Mouse (Mus musculus): ENCODE data around the gene Arhgef7. TPM values are rescaled to one million over a fixed set of nuclear protein-coding genes. Genes with fewer than 3 reads are reported as not detected.

Gene Arhgef7
- polyA plus RNA-seq, 1 experiment: 44.5 TPM

DNA sequence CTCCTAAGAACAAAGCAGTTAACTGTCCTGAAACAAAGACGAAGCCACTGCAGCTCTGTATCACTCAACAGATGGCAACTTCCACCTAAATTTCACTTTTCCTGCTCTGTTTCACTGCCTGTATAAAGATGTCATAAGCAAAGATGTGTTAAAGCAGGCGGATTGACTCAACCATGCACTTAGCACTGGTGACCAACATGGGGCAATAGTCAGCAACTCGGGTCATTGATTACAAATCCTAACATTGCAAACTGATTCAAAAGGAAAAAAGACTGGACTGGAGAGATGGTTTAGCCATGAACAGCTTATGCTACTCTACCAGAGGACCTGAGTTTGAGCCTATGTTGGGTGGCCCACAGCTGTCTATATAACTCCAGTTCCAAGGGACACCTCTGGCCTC lies 18.0 kb upstream of the Arhgef7 start:
- peaks cover 9% of the 10 kb centered on the region for H3K9me3 ChIP-seq
- no peak for TF ChIP-seq GATA1 (IDR thresholded peaks at IDR 0.05; ENCODE audit: borderline replicate concordance, low read length)
- TF ChIP-seq FLI1 (IDR thresholded peaks at IDR 0.05; ENCODE audit: low read length): no peak
- no peaks in the 10 kb centered on the region for H3K4me1 ChIP-seq
- H3K27me3 ChIP-seq (replicated peaks): peaks cover 54% of the 10 kb centered on the region
- no peak overlapping the region for H3K4me3 ChIP-seq (replicated peaks)
- H3K36me3 ChIP-seq (replicated peaks; ENCODE audit: low read length): no peaks in the 10 kb centered on the region

DNA sequence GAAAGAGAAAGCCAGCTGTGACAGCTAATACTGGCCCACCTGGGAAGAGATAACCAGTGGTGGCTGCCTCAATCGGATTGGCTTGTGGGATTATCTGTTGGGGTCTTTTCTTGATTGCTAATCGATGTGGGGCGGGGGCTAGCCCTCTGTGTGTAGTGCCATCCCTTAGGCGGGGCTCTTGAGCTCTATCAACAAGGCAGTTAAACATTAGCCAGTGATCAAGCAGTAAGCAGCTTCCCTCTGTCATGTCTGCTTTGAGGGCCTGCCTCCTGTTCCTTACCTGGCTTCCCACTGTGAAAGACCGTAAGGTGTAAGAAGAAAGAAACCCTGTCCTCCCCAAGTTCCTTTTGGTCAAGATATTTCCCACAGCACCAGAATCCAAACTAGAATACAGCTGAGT lies 17.1 kb upstream of the Arhgef7 start:
- no peak for TF ChIP-seq GATA1 (IDR thresholded peaks at IDR 0.05; ENCODE audit: borderline replicate concordance, low read length)
- TF ChIP-seq FLI1 (IDR thresholded peaks at IDR 0.05; ENCODE audit: low read length): no peak
- H3K36me3 ChIP-seq (replicated peaks; ENCODE audit: low read length): no peaks in the 10 kb centered on the region
- no peak overlapping the region for H3K4me3 ChIP-seq (replicated peaks)
- H3K27me3 ChIP-seq (replicated peaks): peaks cover 54% of the 10 kb centered on the region
- peaks cover 6% of the 10 kb centered on the region for H3K9me3 ChIP-seq
- H3K4me1 ChIP-seq: no peaks in the 10 kb centered on the region

- H3K4me3 ChIP-seq (replicated peaks): no peak overlapping the region
- peaks cover 7% of the 10 kb centered on the region for H3K4me1 ChIP-seq
- H3K36me3 ChIP-seq (replicated peaks; ENCODE audit: low read length): no peaks in the 10 kb centered on the region
- TF ChIP-seq FLI1 (IDR thresholded peaks at IDR 0.05; ENCODE audit: low read length) (no peak), GATA1 (IDR thresholded peaks at IDR 0.05; ENCODE audit: borderline replicate concordance, low read length) (no peak)
- H3K9me3 ChIP-seq: peaks cover 6% of the 10 kb centered on the region
- peaks cover 59% of the 10 kb centered on the region for H3K27me3 ChIP-seq (replicated peaks)
Measured at GRCm38 (mm10) chr8:11712244-11712643, 15.3 kb upstream of the Arhgef7 start.

DNA sequence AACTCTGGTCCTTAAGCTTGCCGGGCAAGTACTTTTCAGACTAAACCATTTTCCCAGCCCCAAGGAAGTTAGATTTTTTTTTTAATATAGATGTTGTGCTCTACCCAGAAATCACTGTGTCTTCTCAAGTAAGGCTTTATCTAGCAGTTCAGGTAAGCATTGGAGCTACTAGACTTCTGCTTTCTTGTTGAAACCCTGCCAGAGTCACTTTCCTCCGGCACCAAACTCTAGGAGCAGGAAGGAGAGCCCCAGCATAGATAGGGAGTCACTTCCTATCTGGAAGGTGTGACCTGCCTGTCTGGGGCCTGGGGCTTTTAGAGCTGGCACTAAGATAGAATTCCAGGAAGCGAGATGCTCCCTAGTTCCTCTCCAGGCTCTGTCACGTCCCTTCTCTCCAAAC lies 10.3 kb upstream of the Arhgef7 start:
- Histone ChIP-seq H3K4me1 (peaks cover 20% of the 10 kb centered on the region), H3K36me3 (replicated peaks; ENCODE audit: low read length) (no peaks in the 10 kb centered on the region), H3K9me3 (peaks cover 2% of the 10 kb centered on the region), H3K27me3 (replicated peaks) (peaks cover 59% of the 10 kb centered on the region), H3K4me3 (replicated peaks) (no peak overlapping the region)
- TF ChIP-seq GATA1 (IDR thresholded peaks at IDR 0.05; ENCODE audit: borderline replicate concordance, low read length): no peak
- TF ChIP-seq FLI1 (IDR thresholded peaks at IDR 0.05; ENCODE audit: low read length): no peak

GRCm38 (mm10) chr8:11727273-11727650 lies 259 bp upstream of the Arhgef7 start:
- TF ChIP-seq GATA1 (IDR thresholded peaks at IDR 0.05; ENCODE audit: borderline replicate concordance, low read length): no peak
- no peak for TF ChIP-seq FLI1 (IDR thresholded peaks at IDR 0.05; ENCODE audit: low read length)
- Histone ChIP-seq H3K4me3 (replicated peaks) (peak overlapping the region; percentile 80), H3K36me3 (replicated peaks; ENCODE audit: low read length) (no peaks in the 10 kb centered on the region), H3K27me3 (replicated peaks) (peaks cover 93% of the 10 kb centered on the region), H3K4me1 (peaks cover 15% of the 10 kb centered on the region), H3K9me3 (no peaks in the 10 kb centered on the region)

GRCm38 (mm10) chr8:11728482-11729295 lies 1.2 kb downstream of the Arhgef7 start:
- no peaks in the 10 kb centered on the region for H3K36me3 ChIP-seq (replicated peaks; ENCODE audit: low read length)
- H3K9me3 ChIP-seq: no peaks in the 10 kb centered on the region
- peaks cover 15% of the 10 kb centered on the region for H3K4me1 ChIP-seq
- H3K27me3 ChIP-seq (replicated peaks): peaks cover 93% of the 10 kb centered on the region
- TF ChIP-seq FLI1 (IDR thresholded peaks at IDR 0.05; ENCODE audit: low read length) (no peak), GATA1 (IDR thresholded peaks at IDR 0.05; ENCODE audit: borderline replicate concordance, low read length) (no peak)
- H3K4me3 ChIP-seq (replicated peaks): no peak overlapping the region

GRCm38 (mm10) chr8:11730271-11730940 lies 2.9 kb downstream of the Arhgef7 start:
- no peaks in the 10 kb centered on the region for H3K9me3 ChIP-seq
- no peak for TF ChIP-seq GATA1 (IDR thresholded peaks at IDR 0.05; ENCODE audit: borderline replicate concordance, low read length)
- no peak for TF ChIP-seq FLI1 (IDR thresholded peaks at IDR 0.05; ENCODE audit: low read length)
- peaks cover 15% of the 10 kb centered on the region for H3K4me1 ChIP-seq
- H3K4me3 ChIP-seq (replicated peaks): no peak overlapping the region
- peaks cover 95% of the 10 kb centered on the region for H3K27me3 ChIP-seq (replicated peaks)
- H3K36me3 ChIP-seq (replicated peaks; ENCODE audit: low read length): no peaks in the 10 kb centered on the region

- no peak overlapping the region for H3K4me3 ChIP-seq (replicated peaks)
- no peaks in the 10 kb centered on the region for H3K36me3 ChIP-seq (replicated peaks; ENCODE audit: low read length)
- H3K9me3 ChIP-seq: no peaks in the 10 kb centered on the region
- H3K4me1 ChIP-seq: no peaks in the 10 kb centered on the region; the same call in 1 of the 2 replicates
- no peak for TF ChIP-seq FLI1 (IDR thresholded peaks at IDR 0.05; ENCODE audit: low read length)
- no peak for TF ChIP-seq GATA1 (IDR thresholded peaks at IDR 0.05; ENCODE audit: borderline replicate concordance, low read length)
- peaks cover 80% of the 10 kb centered on the region for H3K27me3 ChIP-seq (replicated peaks)
Measured at GRCm38 (mm10) chr8:11735672-11736235, 8.2 kb downstream of the Arhgef7 start.

GRCm38 (mm10) chr8:11737096-11737495 lies 9.6 kb downstream of the Arhgef7 start:
- H3K27me3 ChIP-seq (replicated peaks): peaks cover 81% of the 10 kb centered on the region
- H3K36me3 ChIP-seq (replicated peaks; ENCODE audit: low read length): no peaks in the 10 kb centered on the region
- H3K4me1 ChIP-seq: no peaks in the 10 kb centered on the region; the same call in 1 of the 2 replicates
- H3K9me3 ChIP-seq: no peaks in the 10 kb centered on the region
- H3K4me3 ChIP-seq (replicated peaks): no peak overlapping the region
- TF ChIP-seq FLI1 (IDR thresholded peaks at IDR 0.05; ENCODE audit: low read length) (no peak), GATA1 (IDR thresholded peaks at IDR 0.05; ENCODE audit: borderline replicate concordance, low read length) (no peak)

GRCm38 (mm10) chr8:11739082-11739481 lies 11.6 kb downstream of the Arhgef7 start:
- H3K27me3 ChIP-seq (replicated peaks): peaks cover 77% of the 10 kb centered on the region
- peaks cover 6% of the 10 kb centered on the region; the same call in 1 of the 2 replicates for H3K4me1 ChIP-seq
- no peak overlapping the region for H3K4me3 ChIP-seq (replicated peaks)
- no peaks in the 10 kb centered on the region for H3K36me3 ChIP-seq (replicated peaks; ENCODE audit: low read length)
- no peak for TF ChIP-seq GATA1 (IDR thresholded peaks at IDR 0.05; ENCODE audit: borderline replicate concordance, low read length)
- TF ChIP-seq FLI1 (IDR thresholded peaks at IDR 0.05; ENCODE audit: low read length): no peak
- no peaks in the 10 kb centered on the region for H3K9me3 ChIP-seq
